Mouse (Mus musculus) kidney, adult 8-10 months (tissue): ENCODE measurements around the gene Hsf4.

Experiments
- DNase-seq, 2 experiments: peaks; one replicate each; pipeline ENCODE4 v3.0.0; 2022

Hsf4 gene

DNA sequence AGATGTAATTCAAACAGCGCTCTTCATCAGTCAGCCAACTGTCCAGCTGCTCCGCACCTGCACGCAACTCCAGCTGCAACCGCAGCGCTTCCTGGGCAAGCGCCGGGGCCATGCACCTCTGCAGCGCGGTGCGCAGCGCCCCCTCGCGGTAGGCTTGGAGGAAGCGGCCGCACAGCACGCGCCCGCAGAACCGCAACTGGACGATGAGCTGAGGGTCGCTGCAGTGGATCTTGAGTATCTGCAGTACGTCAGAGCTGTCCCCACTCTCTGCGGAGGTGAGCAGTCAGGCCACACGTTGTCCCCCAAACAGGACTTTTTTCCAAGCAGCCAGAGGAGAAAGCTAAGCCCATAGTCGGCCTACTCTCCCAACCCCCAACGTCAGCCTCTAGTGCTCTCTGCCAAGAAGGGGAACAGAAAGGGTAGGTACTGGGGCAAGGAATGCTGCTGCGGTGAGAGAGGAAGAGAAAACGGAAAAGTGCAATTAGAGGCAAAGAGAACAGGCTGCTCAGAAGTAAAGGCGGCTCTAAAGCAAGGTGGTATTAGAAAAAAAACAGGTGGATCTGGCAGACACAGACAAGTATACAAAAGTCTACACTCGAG, 9.8 kb upstream of the Hsf4 start:
- peak in 1 of 2 experiments; percentile 61 for DNase-seq

DNA sequence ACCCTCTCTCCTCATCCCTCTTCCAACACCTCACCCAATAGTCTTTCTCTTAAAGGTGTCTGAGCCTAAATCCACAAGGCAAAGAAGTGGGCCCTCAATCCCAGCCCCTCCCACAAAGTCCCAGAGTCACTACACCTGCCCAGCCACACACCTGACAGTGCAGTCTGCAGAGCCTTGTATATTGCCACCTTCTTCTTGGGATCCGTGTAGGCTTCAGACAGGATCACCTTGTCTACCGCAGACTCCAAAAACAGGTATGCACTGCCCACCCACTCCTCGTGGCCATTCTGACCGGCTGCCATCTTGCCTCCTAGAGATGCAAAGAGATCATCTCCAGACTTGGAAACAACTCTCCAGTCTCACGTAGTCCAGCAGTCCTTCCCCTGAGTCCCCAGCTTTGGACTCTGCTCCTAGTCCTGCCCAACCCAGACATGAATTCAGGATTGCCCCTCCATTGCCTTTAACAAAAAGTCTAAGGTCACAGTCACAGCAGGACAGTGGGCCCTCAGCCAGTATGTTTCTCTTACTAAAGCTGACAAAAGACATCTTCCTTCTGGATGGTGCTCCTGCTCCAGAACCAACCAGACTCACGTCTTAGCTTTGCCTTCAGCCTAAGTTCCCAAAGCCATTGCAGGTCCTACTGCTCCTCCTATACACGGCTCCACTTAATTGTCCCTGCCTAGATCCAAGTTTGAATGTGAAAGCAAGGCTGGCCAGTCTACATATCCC, 9.1 kb upstream of the Hsf4 start:
- no peak for DNase-seq

DNA sequence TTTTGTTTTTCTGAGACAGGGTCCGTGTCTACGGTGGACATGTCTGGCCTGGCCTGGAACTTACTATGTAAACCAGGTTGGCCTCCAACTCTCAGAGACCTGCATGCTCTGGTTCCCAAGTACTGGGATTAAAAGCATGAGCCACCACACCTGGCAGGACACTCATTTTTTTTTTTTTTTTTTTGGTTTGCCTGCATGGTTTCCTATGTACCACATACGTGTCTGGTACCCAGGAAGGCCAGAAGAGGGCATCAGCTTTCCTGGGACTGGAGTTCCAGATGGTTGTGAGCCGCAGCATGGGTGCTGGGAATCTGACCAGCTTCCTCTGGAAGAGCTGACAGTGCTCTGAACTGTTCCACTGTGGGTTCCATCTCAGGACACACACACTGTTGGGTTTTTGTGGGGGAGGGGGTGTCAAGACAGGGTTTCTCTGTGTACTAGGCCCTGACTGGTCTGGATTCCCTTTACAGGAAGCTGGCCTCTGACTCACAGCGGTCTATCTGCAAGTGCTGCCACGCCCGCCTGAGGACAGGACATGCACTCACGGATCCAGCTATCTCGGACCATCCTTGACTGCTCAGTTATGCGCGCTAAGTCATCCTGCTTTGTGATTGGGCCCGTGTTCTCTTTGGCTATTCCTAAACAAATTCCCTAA, 8.1 kb upstream of the Hsf4 start:
- DNase-seq, result no peak

DNA sequence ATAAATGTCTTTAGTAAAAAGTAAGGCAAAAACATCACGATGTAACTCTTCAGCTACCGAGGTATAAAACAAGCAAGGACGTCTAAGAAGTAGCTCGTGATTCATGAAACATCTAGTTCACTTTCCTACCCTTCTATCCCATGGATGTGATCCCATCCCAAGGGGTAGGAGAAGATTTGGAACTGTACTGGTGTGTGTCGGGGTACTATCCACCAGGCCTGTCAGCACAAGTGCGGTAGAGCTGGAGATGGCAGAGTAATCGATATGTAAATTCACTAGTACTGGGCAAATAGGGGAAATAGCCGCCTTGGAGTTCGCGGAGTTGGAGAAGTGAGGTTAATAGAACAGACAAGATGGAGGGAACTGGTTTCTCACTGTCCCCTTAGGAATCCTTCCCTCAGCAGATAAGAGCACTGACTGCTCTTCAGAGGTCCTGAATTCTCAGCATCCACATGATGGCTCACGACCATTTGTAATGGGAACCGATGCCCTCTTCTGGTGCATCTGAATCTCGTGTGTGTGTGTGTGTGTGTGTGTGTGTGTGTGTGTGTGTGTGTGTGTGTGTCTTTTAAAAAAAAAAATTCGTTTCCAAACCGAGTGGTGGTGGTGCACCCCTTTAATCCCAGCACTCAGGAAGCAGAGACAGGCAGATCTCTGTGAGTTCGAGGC, 6.2 kb upstream of the Hsf4 start:
- DNase-seq, result no peak

DNA sequence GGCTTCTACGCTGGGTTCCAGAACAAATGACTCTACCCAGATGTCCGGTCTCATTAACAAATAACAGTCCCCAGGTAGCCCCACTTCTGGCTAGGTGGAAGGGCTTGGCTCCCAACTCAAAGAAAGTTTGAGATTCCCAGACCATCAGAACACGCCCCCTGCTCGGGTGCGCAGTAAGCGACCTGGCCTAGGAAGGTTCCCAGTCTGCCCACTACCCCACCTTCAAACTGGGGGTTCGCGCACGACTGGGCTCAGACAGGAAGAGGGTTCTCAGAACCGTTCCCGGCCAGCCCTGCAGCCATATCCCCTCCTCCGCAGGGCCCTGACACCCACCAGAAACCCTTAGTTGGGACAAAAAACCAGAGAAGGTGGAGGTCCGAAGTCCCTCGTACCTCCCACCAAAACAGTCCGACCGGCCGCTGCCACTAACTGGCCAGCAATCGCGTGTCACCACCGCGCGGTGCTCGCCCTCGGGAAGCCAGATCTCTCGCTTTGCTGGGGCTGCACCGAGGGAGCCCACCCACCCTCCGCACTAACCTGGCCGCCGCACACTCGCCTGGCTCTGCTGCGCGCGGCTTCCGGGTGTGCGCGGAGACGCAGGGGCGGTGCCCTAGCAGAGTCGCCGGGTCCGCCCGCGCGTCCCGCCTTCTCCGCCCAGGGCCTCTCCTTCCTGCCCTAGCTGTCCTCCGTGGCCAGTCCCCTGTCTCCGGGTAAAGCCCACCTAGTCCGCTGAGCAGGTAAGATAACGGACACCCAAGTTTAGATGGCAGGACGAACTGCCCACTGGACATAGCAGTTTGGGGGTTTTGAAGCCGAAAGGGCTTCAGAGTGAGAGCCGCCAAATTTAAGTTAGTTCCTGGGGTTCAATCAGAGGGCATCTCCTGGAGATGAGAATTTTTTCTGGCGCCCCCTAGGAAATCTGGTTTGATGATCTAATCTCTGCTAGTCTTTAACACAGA, 5.3 kb upstream of the Hsf4 start, which contains the start of the genes Tradd and Fbxl8:
Tradd (minus strand) TSS at position 586 of the 959 bp plus-strand sequence.
Fbxl8 (plus strand) TSS at position 625 of the 959 bp plus-strand sequence.
- DNase-seq, result peak; percentile 60 to 75

DNA sequence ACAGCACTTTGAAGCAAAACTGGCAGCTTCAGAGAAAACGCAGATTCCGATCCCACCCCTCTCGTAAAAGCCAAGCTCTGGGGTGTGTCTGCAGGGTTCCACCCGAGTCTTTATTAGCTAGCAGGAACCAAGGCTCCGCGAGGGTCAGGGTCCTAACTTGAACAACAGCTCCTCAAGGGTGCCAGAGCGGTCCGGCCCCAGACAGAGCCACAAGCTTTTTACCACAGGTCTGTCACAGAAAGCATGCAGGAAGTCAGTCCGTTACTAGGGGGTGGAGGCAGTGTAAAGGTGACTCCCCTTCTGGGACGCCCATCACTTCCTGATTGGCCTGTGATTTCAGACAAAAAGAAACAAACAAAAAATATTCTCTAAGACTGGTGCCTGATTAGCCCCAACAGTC, 4.5 kb upstream of the Hsf4 start:
- DNase-seq, result peak in 1 of 2 experiments; percentile 36

DNA sequence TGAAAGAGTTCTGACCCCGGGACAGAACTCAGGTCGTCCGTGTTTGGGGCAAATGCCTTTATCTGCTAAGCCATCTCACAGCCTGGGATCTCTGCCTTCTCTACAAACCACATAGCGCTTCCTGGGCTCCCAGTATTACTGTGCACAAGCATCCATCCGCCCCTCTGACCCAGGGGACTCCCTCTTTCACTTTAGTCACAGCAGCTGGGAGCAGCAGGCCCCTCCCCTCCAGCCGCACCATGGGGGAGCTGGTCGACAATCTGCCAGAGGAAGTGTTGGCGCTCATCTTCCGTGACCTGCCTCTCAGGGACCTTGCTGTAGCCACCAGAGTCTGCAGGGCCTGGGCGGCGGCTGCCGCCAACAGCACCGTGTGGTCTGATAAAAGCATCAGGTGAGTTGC, 2.8 kb upstream of the Hsf4 start:
- no peak for DNase-seq

DNA sequence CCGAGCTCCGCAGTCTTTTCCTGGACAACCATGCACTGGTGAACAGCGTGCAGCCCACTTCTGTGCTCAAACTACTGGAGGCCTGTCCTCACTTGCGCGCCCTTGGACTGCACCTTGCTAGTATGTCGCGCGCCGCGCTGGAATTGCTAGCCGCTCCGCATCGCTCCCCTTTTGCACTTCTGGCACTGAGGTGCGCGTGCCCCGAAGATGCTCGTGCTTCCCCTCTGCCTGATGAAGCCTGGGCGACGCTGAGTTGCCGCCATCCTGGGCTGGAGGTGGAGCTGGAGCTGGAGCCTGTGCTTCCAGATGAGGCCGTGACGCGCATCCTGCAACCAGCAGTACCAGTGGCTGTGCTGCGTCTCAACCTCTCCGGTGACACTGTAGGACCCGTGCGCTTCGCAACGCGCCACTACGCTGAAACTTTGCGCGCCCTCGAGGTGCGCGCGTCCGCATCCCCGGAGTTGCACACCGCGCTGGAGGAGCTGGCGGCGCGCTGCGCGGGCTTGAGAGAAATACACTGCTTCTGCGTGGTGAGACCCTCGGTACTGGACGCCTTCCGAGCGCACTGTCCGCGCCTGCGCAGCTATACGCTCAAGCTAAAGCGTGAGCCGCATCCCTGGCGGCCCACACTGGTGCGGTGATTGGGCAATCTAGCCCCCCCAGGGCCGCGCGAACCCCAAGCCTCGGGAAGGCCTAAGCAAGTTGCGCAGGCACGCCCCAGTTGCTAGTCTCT, 1.1 kb upstream of the Hsf4 start:
- no peak for DNase-seq

DNA sequence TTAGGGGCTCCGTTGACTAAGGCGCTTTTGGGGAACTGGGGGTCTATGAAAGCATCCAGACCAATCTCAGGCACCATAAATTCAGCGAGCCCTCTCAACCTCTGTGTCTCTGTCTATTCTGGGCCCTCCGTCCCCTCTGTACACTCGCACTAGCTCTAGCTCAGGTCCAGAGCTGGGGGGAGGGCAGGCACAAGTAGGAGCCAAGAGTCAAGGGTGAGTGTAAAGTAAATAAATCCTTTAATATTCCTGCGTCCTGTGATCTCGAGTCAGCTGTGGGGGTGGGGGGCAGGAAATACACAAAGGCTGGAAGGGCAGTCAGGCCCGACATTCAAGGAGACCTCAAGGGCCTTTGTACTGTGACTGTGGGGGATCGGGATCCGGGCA, 534 bp upstream of the Hsf4 start:
- no peak for DNase-seq

DNA sequence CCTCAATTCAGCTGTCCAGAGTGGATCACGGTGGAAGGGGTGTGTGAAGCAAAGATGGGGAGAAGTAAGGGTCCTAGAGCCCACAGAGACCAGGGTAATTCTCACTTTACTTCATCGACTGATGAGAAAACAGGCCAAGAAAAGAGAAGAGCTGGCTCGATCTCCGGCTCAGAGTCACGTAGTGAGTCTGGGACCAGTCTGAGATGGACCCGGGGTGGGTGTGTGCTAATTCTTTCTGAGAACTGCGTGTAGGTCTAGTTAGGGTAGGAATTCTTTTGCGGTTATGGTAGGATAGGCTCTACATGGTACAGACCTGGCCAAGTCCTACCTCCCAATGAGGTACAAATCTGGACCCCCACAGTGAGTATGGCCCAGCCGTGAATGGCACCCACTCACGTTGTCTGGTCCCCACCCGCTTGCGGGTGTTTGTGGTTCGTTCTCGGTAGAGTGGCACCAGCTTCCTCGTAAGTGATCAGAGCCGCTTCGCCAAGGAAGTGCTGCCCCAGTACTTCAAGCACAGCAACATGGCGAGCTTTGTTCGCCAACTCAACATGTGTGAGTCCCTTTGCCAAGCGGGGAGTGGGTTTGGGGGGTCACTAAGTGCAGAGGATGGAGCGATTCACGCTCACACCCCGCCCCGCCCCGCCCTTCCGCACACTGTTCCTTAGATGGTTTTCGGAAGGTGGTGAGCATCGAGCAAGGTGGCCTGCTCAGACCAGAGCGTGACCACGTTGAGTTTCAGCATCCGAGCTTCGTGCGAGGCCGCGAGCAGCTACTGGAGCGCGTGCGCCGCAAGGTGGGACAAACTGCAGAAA, 707 bp downstream of the Hsf4 start:
- no peak for DNase-seq

DNA sequence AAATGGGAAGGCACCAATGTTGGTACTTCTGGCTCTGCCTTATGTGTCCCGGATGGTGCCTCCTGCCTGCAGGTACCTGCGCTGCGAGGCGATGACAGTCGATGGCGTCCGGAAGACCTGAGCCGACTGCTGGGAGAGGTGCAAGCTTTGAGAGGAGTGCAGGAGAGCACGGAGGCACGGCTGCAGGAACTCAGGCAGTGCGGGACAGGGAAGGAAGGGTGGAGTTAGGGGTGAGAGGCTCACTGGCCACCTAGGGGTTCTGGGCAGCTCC, 1.2 kb downstream of the Hsf4 start:
- DNase-seq, result no peak

DNA sequence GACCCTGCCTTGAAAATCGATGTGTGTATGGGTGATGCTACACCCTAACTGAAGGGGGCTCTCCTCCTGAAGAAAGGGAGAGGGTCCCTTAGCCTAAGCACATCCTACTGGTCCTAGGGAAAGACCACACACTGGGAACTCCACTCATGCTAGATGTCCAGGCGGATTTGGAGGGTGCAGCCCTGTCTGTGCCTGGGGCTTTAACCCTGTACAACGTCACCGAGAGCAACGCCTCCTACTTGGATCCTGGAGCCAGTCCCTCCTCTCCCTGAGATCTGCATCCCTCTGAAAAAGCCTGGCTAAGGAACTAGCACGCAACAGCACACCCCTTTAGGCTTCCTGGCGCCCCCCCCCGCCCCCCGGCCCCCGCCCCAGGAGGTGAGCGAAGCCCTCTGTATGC, 5.8 kb downstream of the Hsf4 start:
- no peak for DNase-seq

DNA sequence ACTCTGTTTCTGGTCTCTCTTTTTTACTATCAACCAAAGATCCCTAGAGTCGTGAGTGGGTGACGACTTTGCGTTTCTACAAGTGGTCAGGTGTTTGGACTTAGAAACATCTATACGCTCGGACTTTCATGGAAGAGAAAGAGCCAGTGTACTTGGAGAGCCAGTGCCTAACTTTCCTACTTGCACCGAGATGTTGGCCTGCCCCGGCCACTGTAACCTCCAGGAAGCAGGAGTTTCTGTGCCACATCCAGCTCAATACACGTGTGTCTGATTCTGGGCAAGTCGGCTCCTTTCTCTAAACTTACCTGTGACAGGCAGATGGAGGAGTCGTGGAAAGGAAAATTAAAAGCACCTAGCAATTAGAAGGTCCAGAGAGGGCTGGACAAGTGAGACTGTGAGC, 6.2 kb downstream of the Hsf4 start, which contains the start of gene Nol3:
Nol3 (plus strand) TSS at position 301 of the 400 bp plus-strand sequence.
- DNase-seq, result no peak

DNA sequence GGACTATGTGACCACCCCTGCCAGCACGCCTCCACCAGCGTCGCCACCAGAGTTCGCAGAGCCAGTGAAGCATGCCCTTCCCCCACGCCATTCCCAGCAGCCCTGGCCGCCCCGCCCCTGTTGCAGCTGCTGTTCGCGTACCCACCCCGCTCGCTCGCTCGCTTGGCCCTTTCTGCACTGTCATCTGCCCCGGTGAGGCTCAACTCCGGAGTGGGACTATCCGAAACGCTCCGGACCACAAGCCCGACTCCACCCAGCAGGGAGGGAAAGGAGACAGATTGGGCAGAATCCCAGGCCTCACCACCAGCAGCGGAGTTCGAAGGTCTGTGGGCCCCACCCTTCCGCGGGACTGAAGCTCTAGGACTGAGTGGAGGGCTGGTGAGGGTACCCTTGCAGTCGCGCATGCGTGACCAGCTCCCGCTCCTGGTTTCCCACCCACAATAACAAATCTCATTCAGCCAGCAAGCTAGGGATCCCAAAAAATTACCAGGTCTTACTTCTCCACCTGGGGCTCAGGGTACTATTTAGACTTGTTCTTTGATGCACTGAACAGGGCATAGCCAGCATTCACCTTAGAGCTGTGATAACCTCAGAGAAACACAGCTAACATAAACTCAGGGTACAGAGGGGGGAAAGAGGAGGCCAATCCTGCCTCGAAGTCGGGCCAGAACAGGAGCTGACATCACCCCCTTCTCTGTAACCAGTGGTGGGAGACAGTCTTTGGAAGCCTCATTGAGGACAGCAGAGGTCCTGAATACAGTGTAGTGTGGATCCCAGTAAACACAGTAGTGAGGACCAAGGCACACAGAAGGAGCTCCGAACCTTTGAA, 6.9 kb downstream of the Hsf4 start:
- DNase-seq, result peak in 1 of 2 experiments; percentile 39

DNA sequence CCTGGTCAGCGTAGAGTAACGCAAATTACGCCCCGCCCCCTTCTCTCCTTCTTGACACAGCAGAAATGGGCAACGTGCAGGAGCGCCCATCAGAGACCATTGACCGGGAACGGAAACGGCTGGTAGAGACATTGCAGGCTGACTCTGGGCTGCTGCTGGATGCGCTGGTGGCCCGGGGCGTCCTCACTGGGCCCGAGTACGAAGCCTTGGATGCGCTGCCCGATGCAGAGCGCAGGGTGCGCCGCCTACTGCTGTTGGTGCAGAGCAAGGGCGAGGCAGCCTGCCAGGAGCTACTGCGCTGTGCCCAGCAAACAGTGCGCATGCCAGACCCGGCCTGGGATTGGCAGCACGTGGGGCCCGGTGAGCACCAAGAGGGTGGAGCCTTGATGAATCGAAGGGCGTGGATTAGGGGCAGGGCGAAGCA, 9.3 kb downstream of the Hsf4 start:
- DNase-seq, result peak; percentile 90 to 92

DNA sequence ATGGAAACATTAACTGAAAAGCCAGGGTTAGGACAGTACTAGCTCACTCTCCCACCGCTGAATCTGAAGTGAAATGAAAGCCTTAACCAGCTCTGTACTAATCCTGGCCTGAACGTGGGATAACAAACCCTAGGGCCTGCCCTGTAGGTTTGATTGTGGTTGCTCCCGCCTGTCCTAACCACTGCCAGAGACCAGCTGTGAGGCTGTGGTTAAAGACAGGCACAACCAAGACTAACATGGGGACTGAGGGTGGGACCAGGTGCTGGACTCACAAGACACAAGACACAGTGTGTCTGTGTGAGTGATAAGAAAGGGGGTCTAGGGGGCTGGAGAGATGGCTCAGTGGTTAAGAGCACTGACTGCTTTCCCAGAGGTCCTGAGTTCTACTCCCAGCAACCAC, 11.0 kb downstream of the Hsf4 start:
- DNase-seq, result no peak

DNA sequence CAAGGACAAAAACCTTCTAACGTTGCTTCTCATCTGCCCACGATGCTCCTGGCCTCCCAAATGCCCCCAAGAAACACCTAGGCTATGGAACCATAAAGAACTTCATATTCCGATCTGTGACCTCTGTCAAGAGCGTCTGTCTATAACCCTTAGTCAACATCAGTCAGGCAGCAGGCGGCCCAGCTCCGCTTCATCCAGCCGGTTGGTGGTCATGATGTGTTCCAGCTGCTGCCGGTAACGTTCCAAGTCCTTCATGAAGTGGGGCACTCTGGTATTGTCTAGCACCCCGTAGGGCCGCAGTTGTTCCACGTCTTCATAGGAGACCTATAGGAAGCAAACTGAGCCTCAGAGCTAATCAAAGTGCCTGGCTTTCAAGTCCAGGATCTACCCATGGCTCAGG, 12.2 kb downstream of the Hsf4 start:
- DNase-seq, result no peak

DNA sequence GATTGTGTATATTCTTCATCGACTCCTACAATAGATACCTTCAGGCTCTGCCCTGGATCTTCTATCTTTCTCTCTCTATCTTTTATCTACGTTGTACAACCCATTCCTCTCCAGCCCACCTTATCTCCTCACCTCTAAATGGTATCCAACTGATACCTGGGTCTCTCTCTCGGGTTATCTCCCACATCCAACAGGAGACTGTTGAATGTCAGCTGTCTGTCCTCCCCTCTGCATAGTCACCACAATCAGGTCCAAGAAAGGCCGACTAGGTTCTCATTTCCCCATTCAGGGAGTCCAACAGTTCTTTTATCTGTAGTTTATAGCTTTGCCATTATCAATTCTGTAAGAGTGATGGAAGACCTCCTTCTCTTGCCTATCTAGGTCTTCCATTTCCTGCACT, 12.6 kb downstream of the Hsf4 start:
- DNase-seq, result no peak

DNA sequence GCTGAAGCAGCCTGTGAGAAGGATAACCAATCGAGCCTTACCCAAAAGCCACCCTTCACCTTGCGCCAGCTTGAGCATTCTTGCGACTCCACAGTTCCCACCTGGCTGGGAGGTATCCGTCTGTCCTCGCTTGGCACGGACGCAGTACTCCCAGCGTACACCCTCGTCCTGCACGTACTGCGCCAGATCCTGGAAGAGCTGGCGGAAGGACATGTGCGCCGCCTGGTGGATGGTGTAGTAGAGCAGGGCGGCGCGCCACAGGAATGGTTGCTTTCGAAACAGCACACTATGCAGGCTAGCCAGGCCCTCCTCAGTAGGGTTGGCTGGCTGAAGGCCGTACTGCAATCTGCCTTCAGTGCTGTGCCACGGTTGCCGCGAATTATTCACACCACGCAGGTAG, 13.5 kb downstream of the Hsf4 start:
- no peak for DNase-seq

DNA sequence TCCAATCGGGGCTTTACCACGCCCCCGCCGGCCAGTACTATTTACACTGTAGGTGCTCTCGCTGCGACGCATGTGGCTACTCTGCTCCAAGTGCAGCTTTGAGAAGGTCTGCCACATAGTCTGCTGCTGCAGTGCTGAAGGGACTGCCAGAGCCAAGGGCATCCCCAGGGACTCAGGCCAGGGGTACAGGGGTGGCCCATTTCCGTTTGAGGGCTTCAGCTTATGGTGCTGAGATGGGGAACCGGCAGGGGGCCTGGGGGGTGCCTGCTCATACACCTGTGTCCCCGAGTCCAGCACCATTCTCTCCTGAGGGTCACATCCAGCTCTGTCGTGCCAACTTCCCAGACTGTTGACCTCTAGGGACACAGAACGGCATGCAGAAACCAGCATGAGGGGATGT, 15.9 kb downstream of the Hsf4 start:
- DNase-seq, result no peak
